Mouse (Mus musculus): ENCODE measurements around the gene Dohh. TPM values are rescaled to one million over a fixed set of nuclear protein-coding genes. Genes with fewer than 3 reads are reported as not detected.

The Dohh gene
- polyA plus RNA-seq, 1 experiment from 2014 or later, result 109 TPM

DNA sequence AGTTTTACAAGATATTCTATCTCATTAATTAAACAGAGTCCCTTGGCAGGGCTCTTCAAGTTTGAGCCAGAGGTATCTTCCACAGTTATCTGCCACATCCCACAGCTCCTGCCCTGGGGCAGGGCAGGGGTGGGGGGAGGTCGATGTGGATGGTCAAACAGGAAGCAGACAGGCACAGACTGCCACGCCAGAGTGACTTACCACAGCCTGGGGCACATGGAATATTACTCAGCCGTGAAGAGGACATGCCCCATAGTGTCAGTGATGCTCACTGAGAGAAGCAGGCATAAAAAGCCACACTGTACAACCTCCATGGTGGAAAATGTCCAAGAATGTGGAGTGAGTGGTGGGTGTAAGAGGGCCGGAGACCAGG is 39.1 kb upstream of the Dohh start:
- Histone ChIP-seq H3K36me3 (ENCODE audit: control insufficient read depth, insufficient read depth, low read length) (no peaks in the 10 kb centered on the region), H3K4me1 (ENCODE audit: control insufficient read depth, insufficient read depth, low read length) (peaks cover 47% of the 10 kb centered on the region), H3K27ac (ENCODE audit: low read length) (no peak overlapping the region), H3K27me3 (replicated peaks; ENCODE audit: control insufficient read depth, insufficient read depth, low read length) (peaks cover 13% of the 10 kb centered on the region; the same call in 1 of the 2 replicates), H3K9ac (ENCODE audit: low read depth, low read length) (no peak overlapping the region), H3K4me2 (ENCODE audit: low read depth, low read length) (no peak overlapping the region), H3K4me3 (ENCODE audit: low read length) (no peak overlapping the region), H3K9me3 (ENCODE audit: control insufficient read depth, low read length) (no peaks in the 10 kb centered on the region)
- ATAC-seq, result no peak
- 90% methylated on average over 4 of the region's 4 CpGs for WGBS

DNA sequence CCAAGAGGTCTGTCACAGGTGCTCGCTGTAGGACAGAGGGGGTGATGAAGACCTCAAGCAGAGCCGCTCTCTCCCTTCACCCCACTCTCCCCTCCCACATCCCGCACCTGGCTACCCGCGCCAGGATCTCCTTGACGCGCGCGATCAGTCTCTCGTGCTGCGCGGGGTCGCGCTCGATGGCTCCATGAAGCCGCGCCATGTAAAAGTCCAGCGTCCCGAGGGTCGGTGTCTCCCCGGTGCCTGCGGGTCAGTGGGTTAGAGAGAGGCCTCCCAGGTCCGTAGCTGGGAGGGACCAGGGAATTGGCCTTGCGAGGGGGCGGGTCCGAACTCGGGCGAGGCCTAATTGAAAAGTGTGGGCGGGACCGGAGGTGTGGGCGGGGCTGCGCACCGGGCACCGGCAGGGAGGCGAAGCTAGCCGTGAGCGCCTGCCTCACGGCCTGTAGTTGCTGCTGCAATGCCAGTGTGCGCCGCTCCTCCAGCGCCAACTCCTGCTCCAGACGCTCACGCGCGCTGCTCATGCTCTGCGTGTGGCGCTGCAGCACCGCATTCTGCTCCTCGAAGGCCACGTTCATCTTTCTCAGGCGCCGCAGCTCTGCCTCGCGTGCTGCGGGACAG is 37.7 kb upstream of the Dohh start:
- Histone ChIP-seq H3K4me3 (ENCODE audit: low read length) (peak overlapping the region; percentile 45), H3K9ac (ENCODE audit: low read depth, low read length) (peak overlapping the region; percentile 60), H3K4me1 (ENCODE audit: control insufficient read depth, insufficient read depth, low read length) (peaks cover 37% of the 10 kb centered on the region), H3K4me2 (ENCODE audit: low read depth, low read length) (peak overlapping the region; percentile 68), H3K36me3 (ENCODE audit: control insufficient read depth, insufficient read depth, low read length) (no peaks in the 10 kb centered on the region), H3K27me3 (replicated peaks; ENCODE audit: control insufficient read depth, insufficient read depth, low read length) (peaks cover 13% of the 10 kb centered on the region; the same call in 1 of the 2 replicates), H3K9me3 (ENCODE audit: control insufficient read depth, low read length) (no peaks in the 10 kb centered on the region), H3K27ac (ENCODE audit: low read length) (peak overlapping the region; percentile 69)
- ATAC-seq, result peak; percentile 14
- WGBS, result 13% methylated on average over 55 of the region's 55 CpGs

GRCm38 (mm10) chr10:81349146-81349545 is 35.1 kb upstream of the Dohh start:
- no peaks in the 10 kb centered on the region for H3K36me3 ChIP-seq (ENCODE audit: control insufficient read depth, insufficient read depth, low read length)
- H3K4me1 ChIP-seq (ENCODE audit: control insufficient read depth, insufficient read depth, low read length), result peaks cover 33% of the 10 kb centered on the region
- ATAC-seq, result peak; percentile 38
- peak overlapping the region; percentile 88 for H3K9ac ChIP-seq (ENCODE audit: low read depth, low read length)
- H3K4me2 ChIP-seq (ENCODE audit: low read depth, low read length), result peak overlapping the region; percentile 88
- peaks cover 2% of the 10 kb centered on the region; the same call in 1 of the 2 replicates for H3K27me3 ChIP-seq (replicated peaks; ENCODE audit: control insufficient read depth, insufficient read depth, low read length)
- H3K4me3 ChIP-seq (ENCODE audit: low read length), result peak overlapping the region; percentile 86
- no peaks in the 10 kb centered on the region for H3K9me3 ChIP-seq (ENCODE audit: control insufficient read depth, low read length)
- peak overlapping the region; percentile 87 for H3K27ac ChIP-seq (ENCODE audit: low read length)
- 6% methylated on average over 12 of the region's 12 CpGs for WGBS

- Histone ChIP-seq H3K27me3 (replicated peaks; ENCODE audit: control insufficient read depth, insufficient read depth, low read length) (0 out of 2 replicates have a peak, but pooled peaks cover 2% of the 10 kb centered on the region), H3K9ac (ENCODE audit: low read depth, low read length) (peak overlapping the region; percentile 88), H3K4me3 (ENCODE audit: low read length) (peak overlapping the region; percentile 86), H3K36me3 (ENCODE audit: control insufficient read depth, insufficient read depth, low read length) (no peaks in the 10 kb centered on the region), H3K4me1 (ENCODE audit: control insufficient read depth, insufficient read depth, low read length) (peaks cover 41% of the 10 kb centered on the region), H3K27ac (ENCODE audit: low read length) (peak overlapping the region; percentile 87), H3K4me2 (ENCODE audit: low read depth, low read length) (peak overlapping the region; percentile 88), H3K9me3 (ENCODE audit: control insufficient read depth, low read length) (no peaks in the 10 kb centered on the region)
- peak; percentile 16; the same call in 1 of the 2 replicates for ATAC-seq
- WGBS, result under 1% methylated on average over 29 of the region's 29 CpGs
Measured at GRCm38 (mm10) chr10:81349961-81350350, 34.3 kb upstream of the Dohh start.

- H3K9me3 ChIP-seq (ENCODE audit: control insufficient read depth, low read length), result no peaks in the 10 kb centered on the region
Measured at GRCm38 (mm10) chr10:81350351-81351063, 33.7 kb upstream of the Dohh start, which contains the start of gene Hmg20b. Hmg20b (minus strand) TSS chr10:81350480.

DNA sequence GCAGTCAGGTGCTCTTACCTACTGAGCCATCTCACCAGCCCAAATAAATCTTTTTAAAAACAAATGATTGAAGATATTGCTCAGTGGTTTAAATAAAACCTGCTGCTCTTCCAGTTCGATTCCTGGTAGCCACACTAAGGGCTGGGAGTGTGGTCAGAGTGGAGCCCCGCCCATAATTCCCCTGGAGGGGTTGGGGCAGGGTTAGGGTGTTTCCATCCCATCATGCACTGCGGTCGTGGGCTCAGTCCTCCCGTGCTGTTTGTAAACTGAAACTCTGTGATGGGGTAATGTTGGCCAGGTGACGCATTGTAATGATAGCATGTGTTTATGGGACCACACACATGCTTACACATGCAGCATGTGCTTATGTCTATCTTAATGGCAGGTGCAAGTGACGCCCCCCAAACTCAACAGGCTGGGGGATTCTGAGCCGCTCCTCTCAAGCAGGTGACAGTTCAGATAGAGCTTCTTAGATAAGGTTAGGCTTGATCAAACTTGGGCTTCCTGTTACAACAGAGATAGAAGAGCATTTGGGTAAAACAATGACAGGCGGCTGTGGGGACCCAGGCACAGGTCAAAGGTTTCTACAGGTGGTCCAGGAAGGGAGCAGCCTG is 32.4 kb upstream of the Dohh start:
- peak overlapping the region; percentile 72 for H3K27ac ChIP-seq (ENCODE audit: low read length)
- peak overlapping the region; percentile 29; the same call in 1 of the 2 replicates for H3K9ac ChIP-seq (ENCODE audit: low read depth, low read length)
- H3K4me1 ChIP-seq (ENCODE audit: control insufficient read depth, insufficient read depth, low read length), result peaks cover 40% of the 10 kb centered on the region
- WGBS, result 19% methylated on average over 9 of the region's 9 CpGs
- H3K4me2 ChIP-seq (ENCODE audit: low read depth, low read length), result 0 out of 2 replicates have a peak overlapping the region, but pooled peaks have one; percentile 4
- no peak for ATAC-seq
- H3K9me3 ChIP-seq (ENCODE audit: control insufficient read depth, low read length), result no peaks in the 10 kb centered on the region
- H3K4me3 ChIP-seq (ENCODE audit: low read length), result no peak overlapping the region
- no peaks in the 10 kb centered on the region for H3K36me3 ChIP-seq (ENCODE audit: control insufficient read depth, insufficient read depth, low read length)
- H3K27me3 ChIP-seq (replicated peaks; ENCODE audit: control insufficient read depth, insufficient read depth, low read length), result no peaks in the 10 kb centered on the region

More at GRCm38 (mm10) chr10:81350351-81351063, 33.7 kb upstream of the Dohh start, which contains the start of gene Hmg20b:
- no peaks in the 10 kb centered on the region for H3K27me3 ChIP-seq (replicated peaks; ENCODE audit: control insufficient read depth, insufficient read depth, low read length)
- ATAC-seq, result peak; percentile 92
- H3K36me3 ChIP-seq (ENCODE audit: control insufficient read depth, insufficient read depth, low read length), result no peaks in the 10 kb centered on the region
- H3K4me2 ChIP-seq (ENCODE audit: low read depth, low read length), result peak within 1 kb of the TSS; percentile 88
- H3K4me1 ChIP-seq (ENCODE audit: control insufficient read depth, insufficient read depth, low read length), result peaks cover 41% of the 10 kb centered on the region
- H3K4me3 ChIP-seq (ENCODE audit: low read length), result peak within 1 kb of the TSS; percentile 86
- H3K9ac ChIP-seq (ENCODE audit: low read depth, low read length), result peak within 1 kb of the TSS; percentile 88
- peak within 1 kb of the TSS; percentile 87 for H3K27ac ChIP-seq (ENCODE audit: low read length)
- WGBS, result under 1% methylated on average over 54 of the region's 54 CpGs

DNA sequence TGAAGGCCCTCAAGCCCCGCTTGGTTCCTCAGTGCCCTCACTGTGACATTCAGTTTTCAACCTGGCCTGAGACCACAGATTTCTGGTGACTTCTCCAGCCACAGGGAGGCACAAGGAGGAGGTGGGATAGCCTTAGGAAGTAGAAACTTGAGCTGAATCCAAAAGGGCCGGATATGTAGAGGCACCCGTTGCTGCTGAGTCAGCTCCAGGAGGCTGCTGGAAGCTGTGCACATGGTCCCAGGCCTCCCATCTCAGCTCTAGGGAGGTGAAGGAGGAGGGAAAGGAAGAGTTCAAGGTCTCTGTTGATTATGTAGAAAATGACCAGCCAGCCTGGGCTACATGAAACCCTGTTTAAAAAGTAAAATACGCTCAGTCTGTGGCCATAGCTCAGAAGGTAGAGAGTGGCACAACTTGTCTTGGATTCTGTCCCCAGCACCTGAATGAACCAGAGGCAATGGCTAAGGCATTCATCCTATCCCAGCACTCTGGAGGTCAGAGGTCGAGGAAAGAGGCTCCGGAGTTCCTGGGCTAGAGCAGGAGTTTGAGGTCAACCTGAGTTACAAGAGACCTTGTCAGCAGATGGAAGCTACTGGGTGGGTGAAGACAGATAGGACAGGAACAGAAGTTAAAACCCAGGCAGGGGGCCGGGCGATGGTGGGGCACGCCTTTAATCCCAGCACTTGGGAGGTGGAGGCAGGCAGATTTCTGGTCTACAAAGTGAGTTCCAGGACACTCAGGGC is 29.3 kb upstream of the Dohh start:
- Histone ChIP-seq H3K4me2 (ENCODE audit: low read depth, low read length) (no peak overlapping the region), H3K9ac (ENCODE audit: low read depth, low read length) (0 out of 2 replicates have a peak overlapping the region, but pooled peaks have one; percentile 17), H3K27ac (ENCODE audit: low read length) (no peak overlapping the region), H3K4me3 (ENCODE audit: low read length) (no peak overlapping the region), H3K4me1 (ENCODE audit: control insufficient read depth, insufficient read depth, low read length) (peaks cover 33% of the 10 kb centered on the region), H3K9me3 (ENCODE audit: control insufficient read depth, low read length) (no peaks in the 10 kb centered on the region), H3K36me3 (ENCODE audit: control insufficient read depth, insufficient read depth, low read length) (no peaks in the 10 kb centered on the region), H3K27me3 (replicated peaks; ENCODE audit: control insufficient read depth, insufficient read depth, low read length) (no peaks in the 10 kb centered on the region)
- no peak for ATAC-seq
- WGBS, result 69% methylated on average over 9 of the region's 9 CpGs

- WGBS, result 80% methylated on average over 4 of the region's 4 CpGs
- Histone ChIP-seq H3K27me3 (replicated peaks; ENCODE audit: control insufficient read depth, insufficient read depth, low read length) (no peaks in the 10 kb centered on the region), H3K9me3 (ENCODE audit: control insufficient read depth, low read length) (no peaks in the 10 kb centered on the region), H3K36me3 (ENCODE audit: control insufficient read depth, insufficient read depth, low read length) (0 out of 2 replicates have a peak, but pooled peaks cover 2% of the 10 kb centered on the region), H3K9ac (ENCODE audit: low read depth, low read length) (no peak overlapping the region), H3K27ac (ENCODE audit: low read length) (no peak overlapping the region), H3K4me3 (ENCODE audit: low read length) (no peak overlapping the region), H3K4me1 (ENCODE audit: control insufficient read depth, insufficient read depth, low read length) (peaks cover 37% of the 10 kb centered on the region), H3K4me2 (ENCODE audit: low read depth, low read length) (no peak overlapping the region)
- no peak for ATAC-seq
Measured at GRCm38 (mm10) chr10:81355533-81355932, 28.7 kb upstream of the Dohh start.
